Mouse (Mus musculus) midbrain, embryonic 14.5 days (tissue): ENCODE measurements at regions not wholly inside any gene's neighbourhood (a gene's known extent, or its start where the extent isn't known, plus 50 kb on each side); places are given as distances from the start of the nearest gene placed in this dataset.
"Not testable (repeated sequence)": the region's sequence is repeated elsewhere in the genome, so short reads cannot be mapped to it uniquely, and the experiment has no call there.

Experiments
- ATAC-seq: fragments of 200-750 bp; cut with Nextera tagmentation; 2 replicates; pipeline ENCODE4 v1.8.0; 2017; ENCODE audit warnings: moderate number of reproducible peaks, moderate library complexity; ENCODE audit not compliant: low FRiP score, low TSS enrichment
- DNase-seq: peaks from one replicate; pipeline ENCODE4 v3.0.0-alpha.2; 2015
- H3K27ac ChIP-seq: fragments of 300-500 bp; sonication (generic); replicated peaks from 2 replicates; pipeline ENCODE4 v1.5.1; 2014; ENCODE audit warnings: mild to moderate bottlenecking, low read depth, low read length, moderate library complexity
- H3K27me3 ChIP-seq: fragments of 300-500 bp; sonication (generic); 2 replicates; pipeline ENCODE4 v1.6.1; 2014; ENCODE audit warnings: low read length, control low read depth, mixed read lengths; ENCODE audit not compliant: control insufficient read depth, insufficient read depth
- H3K36me3 ChIP-seq: fragments of 300-500 bp; sonication (generic); 2 replicates; pipeline ENCODE4 v1.6.1; 2014; ENCODE audit warnings: low read length, control low read depth; ENCODE audit not compliant: control insufficient read depth, insufficient read depth
- H3K4me1 ChIP-seq: fragments of 300-500 bp; sonication (generic); 2 replicates; pipeline ENCODE4 v1.6.1; 2014; ENCODE audit warnings: mild to moderate bottlenecking, antibody characterized with exemption, low read length, control low read depth; ENCODE audit not compliant: control insufficient read depth, insufficient read depth
- H3K4me2 ChIP-seq: fragments of 300-500 bp; sonication (generic); 2 replicates; pipeline ENCODE4 v1.6.1; 2014; ENCODE audit warnings: mild to moderate bottlenecking, low read length, moderate library complexity
- H3K4me3 ChIP-seq: fragments of 300-500 bp; sonication (generic); replicated peaks from 2 replicates; pipeline ENCODE4 v1.5.1; 2014; ENCODE audit warnings: low read depth, low read length
- H3K9ac ChIP-seq: fragments of 300-500 bp; sonication (generic); replicated peaks from 2 replicates; pipeline ENCODE4 v1.6.1; 2014; ENCODE audit warnings: mild to moderate bottlenecking, low read length, moderate library complexity
- H3K9me3 ChIP-seq: fragments of 300-500 bp; sonication (generic); 2 replicates; pipeline ENCODE4 v1.6.1; 2016; ENCODE audit warnings: low read length, control low read depth, mixed read lengths; ENCODE audit not compliant: control insufficient read depth
- WGBS: fragments of 180-500 bp; shearing (Covaris S2); extraction: QIAGEN DNeasy Blood & Tissue Kit; methylation state at CpG from one replicate; pipeline ENCODE4 v1.1.7; 2014; 5-methylcytosine and 5-hydroxymethylcytosine counted together

DNA sequence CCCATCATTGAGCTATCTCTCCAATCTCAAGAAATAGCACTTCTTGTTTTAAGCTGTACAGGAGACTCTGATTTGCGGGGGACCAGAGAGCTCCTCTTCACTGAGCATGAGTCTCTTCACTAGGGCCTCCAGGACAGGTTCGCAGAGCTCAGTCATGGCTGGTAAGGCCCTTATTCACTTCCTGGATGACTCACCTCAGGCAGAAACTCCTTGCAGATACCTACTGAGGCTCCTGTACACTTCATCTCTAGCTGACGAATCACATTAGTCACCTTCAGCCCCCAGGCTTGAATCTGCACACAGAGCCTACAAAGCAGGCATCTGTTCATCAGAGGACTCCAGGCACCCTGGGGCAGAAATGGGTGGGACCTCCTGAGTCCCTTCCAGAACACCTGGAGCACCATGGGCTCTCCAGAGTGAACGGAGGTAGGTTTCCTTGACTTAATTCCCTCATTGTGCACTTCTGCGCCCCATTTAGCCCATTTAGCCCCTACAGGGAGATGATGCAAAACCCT lies 172.8 kb downstream of the Wdr11 start:
- no peaks in the 10 kb centered on the region for H3K36me3 ChIP-seq
- H3K4me3 ChIP-seq: no peak overlapping the region
- no peaks in the 10 kb centered on the region for H3K9me3 ChIP-seq
- no peak overlapping the region for H3K9ac ChIP-seq
- H3K27ac ChIP-seq: no peak overlapping the region
- ATAC-seq (no peak), DNase-seq (no peak)
- no peak overlapping the region for H3K4me2 ChIP-seq
- no peaks in the 10 kb centered on the region for H3K27me3 ChIP-seq
- H3K4me1 ChIP-seq: 0 out of 2 replicates have a peak, but pooled peaks cover 3% of the 10 kb centered on the region
- 92% methylated on average over 5 of the region's 5 CpGs for WGBS

DNA sequence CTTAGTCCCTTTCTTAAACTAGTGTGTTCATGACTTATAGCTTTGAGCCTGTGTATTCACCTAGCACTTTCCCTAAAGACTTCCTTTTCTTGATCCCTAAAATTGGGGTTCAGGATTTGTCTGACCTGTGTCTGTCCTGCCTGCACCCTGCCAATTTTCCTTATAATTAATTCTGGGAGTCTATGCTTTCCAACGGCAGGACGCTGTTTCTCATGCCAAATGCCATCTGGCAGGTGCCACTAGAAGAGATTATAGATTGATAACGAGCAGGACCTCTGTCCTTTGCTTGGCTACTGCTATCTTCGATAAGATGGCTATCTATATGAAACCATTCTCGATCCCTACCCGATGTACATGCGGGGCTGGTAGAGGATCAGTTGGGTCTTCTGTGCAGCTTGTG lies 174.0 kb downstream of the Wdr11 start:
- WGBS: 88% methylated on average over 7 of the region's 7 CpGs
- Histone ChIP-seq H3K9me3 (no peaks in the 10 kb centered on the region), H3K4me2 (no peak overlapping the region), H3K4me1 (0 out of 2 replicates have a peak, but pooled peaks cover 3% of the 10 kb centered on the region), H3K9ac (no peak overlapping the region), H3K4me3 (no peak overlapping the region), H3K36me3 (no peaks in the 10 kb centered on the region), H3K27ac (no peak overlapping the region), H3K27me3 (no peaks in the 10 kb centered on the region)
- ATAC-seq (no peak), DNase-seq (no peak)

DNA sequence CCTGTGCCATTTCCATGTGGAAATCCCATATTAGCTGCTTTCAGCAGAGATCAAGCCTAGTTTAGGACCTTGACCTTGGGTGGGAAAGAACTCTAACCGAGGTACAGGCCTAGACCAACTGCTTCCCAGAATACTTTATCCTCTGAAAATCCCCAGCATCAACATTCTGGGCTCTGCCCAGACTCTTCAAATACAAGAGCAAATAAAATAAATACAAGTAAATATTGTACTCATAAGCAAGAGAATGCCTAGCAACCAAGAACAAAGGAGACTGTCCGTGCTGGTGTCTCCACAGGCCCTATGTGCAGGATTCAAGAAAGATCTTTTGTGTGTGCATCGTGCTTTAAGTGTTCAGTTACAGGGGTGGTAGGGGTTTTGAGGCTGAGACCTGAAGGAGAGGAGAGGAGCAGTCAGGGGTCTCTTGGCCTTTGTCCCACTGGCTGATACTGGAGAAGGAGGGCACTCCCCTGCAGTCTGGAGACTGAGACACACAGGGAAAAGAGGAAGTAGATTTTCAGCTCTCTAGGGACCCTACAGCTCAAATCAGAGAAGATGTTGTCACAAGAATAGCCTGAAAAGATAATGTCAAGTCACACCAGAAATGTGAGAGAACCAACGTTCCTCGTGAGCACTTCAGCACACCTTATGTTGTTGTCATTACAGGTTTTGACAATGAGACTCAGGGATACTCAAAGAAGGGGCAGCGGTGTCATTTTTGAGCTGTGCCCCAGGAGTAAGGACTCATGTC lies 174.6 kb downstream of the Wdr11 start:
- Histone ChIP-seq H3K9ac (no peak overlapping the region), H3K36me3 (no peaks in the 10 kb centered on the region), H3K27ac (no peak overlapping the region), H3K4me1 (0 out of 2 replicates have a peak, but pooled peaks cover 3% of the 10 kb centered on the region), H3K4me2 (no peak overlapping the region), H3K4me3 (no peak overlapping the region), H3K27me3 (0 out of 2 replicates have a peak, but pooled peaks cover 2% of the 10 kb centered on the region), H3K9me3 (no peaks in the 10 kb centered on the region)
- WGBS: 75% methylated on average over 6 of the region's 6 CpGs
- DNase-seq: no peak
- no peak for ATAC-seq

DNA sequence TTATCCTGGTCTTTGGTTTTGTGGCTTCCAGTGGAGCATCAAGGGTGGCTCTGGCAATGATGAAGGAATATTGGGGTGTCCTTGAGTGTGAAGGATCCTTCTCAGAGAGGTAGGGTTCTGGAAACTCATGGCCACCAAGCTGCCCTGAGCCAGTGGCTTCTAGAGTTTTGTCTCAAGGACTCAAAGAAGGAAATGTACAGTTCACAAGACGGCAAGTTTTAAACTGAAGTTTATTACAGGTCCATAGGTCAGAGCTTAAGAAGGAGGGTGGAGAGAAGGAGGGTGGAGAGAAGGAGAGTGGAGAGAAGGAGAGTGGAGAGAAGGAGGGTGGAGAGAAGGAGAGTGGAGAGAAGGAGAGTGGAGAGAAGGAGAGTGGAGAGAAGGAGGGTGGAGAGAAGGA lies 178.0 kb downstream of the Wdr11 start:
- 90% methylated on average over 1 of the region's 1 CpGs for whole genome bisulfite sequencing
- Histone ChIP-seq H3K27me3 (peaks cover 25% of the 10 kb centered on the region), H3K4me1 (0 out of 2 replicates have a peak, but pooled peaks cover 10% of the 10 kb centered on the region)
- not testable (repeated sequence) for H3K4me2 ChIP-seq, H3K4me3 ChIP-seq, H3K27ac ChIP-seq, H3K9ac ChIP-seq, H3K36me3 ChIP-seq, DNase-seq, ATAC-seq, H3K9me3 ChIP-seq

- WGBS: 97% methylated on average over 2 of the region's 2 CpGs
- ATAC-seq (no peak), DNase-seq (no peak)
- Histone ChIP-seq H3K9ac (no peak overlapping the region), H3K4me3 (no peak overlapping the region), H3K36me3 (no peaks in the 10 kb centered on the region), H3K9me3 (no peaks in the 10 kb centered on the region), H3K27ac (no peak overlapping the region), H3K27me3 (peaks cover 32% of the 10 kb centered on the region), H3K4me1 (0 out of 2 replicates have a peak, but pooled peaks cover 7% of the 10 kb centered on the region), H3K4me2 (no peak overlapping the region)
Measured at GRCm38 (mm10) chr7:129771876-129772275, 180.2 kb downstream of the Wdr11 start.

GRCm38 (mm10) chr7:129772540-129773331 lies 181.1 kb downstream of the Wdr11 start:
- Histone ChIP-seq H3K9me3 (no peaks in the 10 kb centered on the region), H3K27ac (no peak overlapping the region), H3K4me3 (no peak overlapping the region), H3K9ac (no peak overlapping the region), H3K4me2 (no peak overlapping the region), H3K4me1 (0 out of 2 replicates have a peak, but pooled peaks cover 7% of the 10 kb centered on the region), H3K36me3 (no peaks in the 10 kb centered on the region), H3K27me3 (peaks cover 40% of the 10 kb centered on the region)
- ATAC-seq: no peak
- 80% methylated on average over 11 of the region's 11 CpGs for WGBS
- no peak for DNase-seq

DNA sequence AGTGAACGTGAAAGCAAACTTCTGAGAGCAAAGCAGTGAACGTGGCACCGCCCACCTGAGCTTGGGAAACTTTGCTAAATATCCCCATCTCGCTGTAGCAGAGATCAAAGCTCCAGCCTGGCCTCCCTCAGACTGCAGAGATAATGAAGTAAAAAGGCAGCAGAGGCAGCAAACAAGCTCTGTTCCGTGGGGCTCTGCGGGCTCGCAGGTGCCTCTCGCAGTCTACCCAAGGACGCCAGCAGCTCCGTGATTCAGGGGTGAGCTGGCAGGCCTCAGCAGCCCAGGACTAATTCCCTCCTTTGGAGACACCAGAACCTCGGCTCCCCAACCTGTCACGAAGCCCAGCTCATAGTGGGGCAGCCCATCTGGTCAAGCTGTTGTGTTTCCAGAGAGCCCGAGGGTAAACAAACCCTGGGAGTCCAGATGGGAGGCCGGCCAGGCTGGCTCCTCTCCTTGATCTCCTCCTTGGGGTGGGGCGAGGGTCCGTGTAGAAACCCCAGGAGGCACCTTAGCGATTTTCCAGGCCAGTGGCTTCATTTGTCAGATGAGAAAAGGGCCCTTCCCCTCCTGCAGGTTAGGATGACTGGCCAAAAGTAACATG lies 182.7 kb downstream of the Wdr11 start:
- Histone ChIP-seq H3K9ac (no peak overlapping the region), H3K36me3 (no peaks in the 10 kb centered on the region), H3K27ac (no peak overlapping the region), H3K4me3 (no peak overlapping the region), H3K4me1 (peaks cover 20% of the 10 kb centered on the region), H3K4me2 (peak overlapping the region; percentile 27), H3K9me3 (no peaks in the 10 kb centered on the region), H3K27me3 (peaks cover 49% of the 10 kb centered on the region)
- DNase-seq (peak; percentile 54), ATAC-seq (no peak)
- WGBS: 4% methylated on average over 17 of the region's 17 CpGs

GRCm38 (mm10) chr7:129775189-129775588 lies 183.5 kb downstream of the Wdr11 start:
- H3K27me3 ChIP-seq: peaks cover 54% of the 10 kb centered on the region
- no peak overlapping the region for H3K27ac ChIP-seq
- no peak overlapping the region for H3K4me2 ChIP-seq
- DNase-seq (peak; percentile 36), ATAC-seq (no peak)
- peaks cover 23% of the 10 kb centered on the region for H3K4me1 ChIP-seq
- 44% methylated on average over 11 of the region's 11 CpGs for WGBS
- H3K4me3 ChIP-seq: no peak overlapping the region
- no peaks in the 10 kb centered on the region for H3K36me3 ChIP-seq
- no peak overlapping the region for H3K9ac ChIP-seq
- no peaks in the 10 kb centered on the region for H3K9me3 ChIP-seq
